Mouse (Mus musculus): ENCODE data around the gene Catsper1. TPM values are rescaled to one million over a fixed set of nuclear protein-coding genes. Genes with fewer than 3 reads are reported as not detected.
A peak's percentile ranks its signal among the peaks of the same experiment; 100 is the strongest.

Catsper1 gene
- polyA plus RNA-seq, 1 experiment from 2014 or later = not detected

DNA sequence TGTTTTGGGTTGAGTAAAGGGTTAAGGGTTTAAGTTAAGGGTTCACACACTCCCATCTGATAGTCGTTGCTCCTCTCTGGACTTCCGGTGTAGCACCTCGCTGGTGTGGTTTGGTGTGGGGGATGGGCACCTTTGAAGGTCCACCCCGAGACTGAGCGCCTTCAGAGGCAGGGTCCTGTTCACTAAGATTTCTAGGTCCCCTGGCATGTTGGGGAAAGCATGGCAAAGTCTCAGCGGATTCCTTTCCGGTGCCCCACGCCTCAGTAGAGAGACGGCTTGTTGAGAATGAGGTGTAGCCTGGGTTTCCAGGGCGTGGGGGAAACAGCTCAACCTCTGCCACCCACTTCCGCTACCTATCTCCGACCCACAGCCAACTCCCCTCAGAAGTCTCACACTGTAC lies 54.1 kb downstream of the Catsper1 start:
- peak overlapping the region; percentile 86 for H3K4me2 ChIP-seq (replicated peaks; ENCODE audit: low read depth, low read length)

DNA sequence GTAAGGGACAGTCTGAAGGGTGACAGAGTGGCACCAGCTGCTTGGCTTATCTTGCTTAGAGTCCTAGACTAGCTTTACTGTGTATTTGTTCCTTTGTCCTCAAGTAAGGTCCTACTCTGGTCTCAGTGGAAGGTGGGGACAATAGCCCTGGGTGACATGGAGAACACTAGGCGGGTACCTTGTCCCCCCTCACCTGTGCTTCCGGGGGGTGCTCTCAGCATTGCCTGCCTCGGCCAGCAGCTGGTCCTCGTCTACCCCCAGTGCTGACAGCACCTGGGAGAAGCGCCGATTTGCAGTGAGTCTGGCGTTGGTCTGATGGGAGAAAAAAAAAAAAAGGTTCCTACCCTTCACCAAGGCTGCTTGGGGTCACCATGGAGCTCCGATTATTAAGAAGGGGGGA lies 54.9 kb downstream of the Catsper1 start:
- Histone ChIP-seq H3K4me2 (replicated peaks; ENCODE audit: low read depth, low read length) (peak overlapping the region; percentile 86), H3K27me3 (ENCODE audit: insufficient read depth, low read length) (no peaks in the 10 kb centered on the region), H3K27ac (ENCODE audit: low read length) (peak overlapping the region; percentile 91), H3K9ac (replicated peaks; ENCODE audit: low read length) (peak overlapping the region; percentile 84), H3K4me1 (ENCODE audit: insufficient read depth, low read length) (peaks cover 29% of the 10 kb centered on the region), H3K9me3 (ENCODE audit: low read length) (no peaks in the 10 kb centered on the region), H3K4me3 (ENCODE audit: low read length) (peak overlapping the region; percentile 96), H3K36me3 (ENCODE audit: insufficient read depth, low read length) (no peaks in the 10 kb centered on the region)
- 56% methylated on average over 8 of the region's 8 CpGs for WGBS
- ATAC-seq (ENCODE audit: low FRiP score, low TSS enrichment) = no peak

More for the DNA sequence above, 54.1 kb downstream of the Catsper1 start:
- H3K27me3 ChIP-seq (ENCODE audit: insufficient read depth, low read length) = no peaks in the 10 kb centered on the region
- H3K9me3 ChIP-seq (ENCODE audit: low read length) = no peaks in the 10 kb centered on the region
- ATAC-seq (ENCODE audit: low FRiP score, low TSS enrichment) = no peak; the same call in 1 of the 2 replicates
- peaks cover 5% of the 10 kb centered on the region for H3K36me3 ChIP-seq (ENCODE audit: insufficient read depth, low read length)
- H3K27ac ChIP-seq (ENCODE audit: low read length) = peak overlapping the region; percentile 91
- peaks cover 29% of the 10 kb centered on the region for H3K4me1 ChIP-seq (ENCODE audit: insufficient read depth, low read length)
- peak overlapping the region; percentile 96 for H3K4me3 ChIP-seq (ENCODE audit: low read length)
- 14% methylated on average over 12 of the region's 12 CpGs for WGBS
- H3K9ac ChIP-seq (replicated peaks; ENCODE audit: low read length) = peak overlapping the region; percentile 84

DNA sequence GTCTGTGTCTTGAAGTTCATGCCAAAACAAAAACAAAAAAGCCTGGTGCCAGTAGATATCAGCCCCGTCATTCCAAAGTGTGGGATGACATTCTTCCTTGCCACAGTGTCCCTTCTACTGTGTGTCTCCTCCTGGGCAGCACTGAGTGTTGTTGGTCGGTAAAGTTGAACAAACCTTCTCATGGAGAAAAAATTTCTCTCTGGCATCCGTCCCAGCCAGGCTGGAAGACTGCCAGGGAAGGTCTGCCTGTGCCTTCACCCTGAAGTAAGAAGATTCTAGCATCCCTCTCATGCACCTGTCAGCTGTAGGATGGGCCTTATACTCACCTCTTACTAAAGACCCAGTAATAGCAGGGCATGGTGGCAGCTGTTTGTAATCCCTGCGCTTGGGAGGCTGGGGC lies 57.4 kb downstream of the Catsper1 start:
- H3K27me3 ChIP-seq (ENCODE audit: insufficient read depth, low read length) = no peaks in the 10 kb centered on the region
- ATAC-seq (ENCODE audit: low FRiP score, low TSS enrichment) = no peak
- H3K9me3 ChIP-seq (ENCODE audit: low read length) = no peaks in the 10 kb centered on the region
- no peak overlapping the region for H3K4me2 ChIP-seq (replicated peaks; ENCODE audit: low read depth, low read length)
- H3K4me3 ChIP-seq (ENCODE audit: low read length) = no peak overlapping the region
- WGBS = 59% methylated on average over 4 of the region's 4 CpGs
- peaks cover 14% of the 10 kb centered on the region for H3K4me1 ChIP-seq (ENCODE audit: insufficient read depth, low read length)
- no peak overlapping the region for H3K27ac ChIP-seq (ENCODE audit: low read length)
- no peak overlapping the region for H3K9ac ChIP-seq (replicated peaks; ENCODE audit: low read length)
- no peaks in the 10 kb centered on the region for H3K36me3 ChIP-seq (ENCODE audit: insufficient read depth, low read length)

Other genes starting within 250 kb of the Catsper1 start
- 122 and 127 TPM in 2 replicates for gene Yif1a, start 247.2 kb upstream of the Catsper1 start, polyA plus RNA-seq (2015; fragmentation: Nextera tagmentation; extraction: Ambion mirVana)
- gene Cnih2, start 237.2 kb upstream of the Catsper1 start, polyA plus RNA-seq (2015; fragmentation: Nextera tagmentation; extraction: Ambion mirVana) = 10.8 and 14.0 TPM in 2 replicates
- gene Rab1b, start 228.7 kb upstream of the Catsper1 start, polyA plus RNA-seq (2015; fragmentation: Nextera tagmentation; extraction: Ambion mirVana) = 306 and 315 TPM in 2 replicates
- 25.1 and 27.4 TPM in 2 replicates for gene Klc2, start 217.2 kb upstream of the Catsper1 start, polyA plus RNA-seq (2015; fragmentation: Nextera tagmentation; extraction: Ambion mirVana)
- 23.8 and 27.7 TPM in 2 replicates for gene Pacs1, start 62.6 kb upstream of the Catsper1 start, polyA plus RNA-seq (2015; fragmentation: Nextera tagmentation; extraction: Ambion mirVana)
- gene Sf3b2, start 40.3 kb upstream of the Catsper1 start, polyA plus RNA-seq (2015; fragmentation: Nextera tagmentation; extraction: Ambion mirVana) = 344 and 387 TPM in 2 replicates
- 3.2 and 4.2 TPM in 2 replicates for gene Gal3st3, start 37.4 kb upstream of the Catsper1 start, polyA plus RNA-seq (2015; fragmentation: Nextera tagmentation; extraction: Ambion mirVana)
- gene Cst6, start 13.8 kb downstream of the Catsper1 start, polyA plus RNA-seq (2015; fragmentation: Nextera tagmentation; extraction: Ambion mirVana) = 0.58 TPM in 1 of 2 replicates, not detected in the other
- 61.7 and 62.2 TPM in 2 replicates for gene Eif1ad, start 31.0 kb downstream of the Catsper1 start, polyA plus RNA-seq (2015; fragmentation: Nextera tagmentation; extraction: Ambion mirVana)
- gene Banf1, start 31.4 kb downstream of the Catsper1 start, polyA plus RNA-seq (2015; fragmentation: Nextera tagmentation; extraction: Ambion mirVana) = 453 and 487 TPM in 2 replicates
- gene Sart1, start 53.0 kb downstream of the Catsper1 start, polyA plus RNA-seq (2015; fragmentation: Nextera tagmentation; extraction: Ambion mirVana) = 75.3 and 92.2 TPM in 2 replicates
- 0.41 TPM in 1 of 2 replicates, not detected in the other for gene Tsga10ip, start 66.8 kb downstream of the Catsper1 start, polyA plus RNA-seq (2015; fragmentation: Nextera tagmentation; extraction: Ambion mirVana)
- gene Drap1, start 89.2 kb downstream of the Catsper1 start, polyA plus RNA-seq (2015; fragmentation: Nextera tagmentation; extraction: Ambion mirVana) = 226 and 236 TPM in 2 replicates
- gene AI837181, start 89.4 kb downstream of the Catsper1 start, polyA plus RNA-seq (2015; fragmentation: Nextera tagmentation; extraction: Ambion mirVana) = 24.0 and 50.8 TPM in 2 replicates
- 0.54 TPM in 1 of 2 replicates, not detected in the other for gene Fosl1, start 111.8 kb downstream of the Catsper1 start, polyA plus RNA-seq (2015; fragmentation: Nextera tagmentation; extraction: Ambion mirVana)
- gene Ccdc85b, start 122.2 kb downstream of the Catsper1 start, polyA plus RNA-seq (2015; fragmentation: Nextera tagmentation; extraction: Ambion mirVana) = 7.8 and 8.6 TPM in 2 replicates
- 129 and 138 TPM in 2 replicates for gene Fibp, start 124.9 kb downstream of the Catsper1 start, polyA plus RNA-seq (2015; fragmentation: Nextera tagmentation; extraction: Ambion mirVana)
- gene Ctsw, start 132.8 kb downstream of the Catsper1 start, polyA plus RNA-seq (2015; fragmentation: Nextera tagmentation; extraction: Ambion mirVana) = 1.9 and 2.1 TPM in 2 replicates
- gene Efemp2, start 138.2 kb downstream of the Catsper1 start, polyA plus RNA-seq (2015; fragmentation: Nextera tagmentation; extraction: Ambion mirVana) = 197 and 208 TPM in 2 replicates
- 44.2 and 50.5 TPM in 2 replicates for gene Mus81, start 152.7 kb downstream of the Catsper1 start, polyA plus RNA-seq (2015; fragmentation: Nextera tagmentation; extraction: Ambion mirVana)
- gene Cfl1, start 154.7 kb downstream of the Catsper1 start, polyA plus RNA-seq (2015; fragmentation: Nextera tagmentation; extraction: Ambion mirVana) = 2,772 and 2,914 TPM in 2 replicates
- gene 1700020D05Rik, start 168.0 kb downstream of the Catsper1 start, polyA plus RNA-seq (2015; fragmentation: Nextera tagmentation; extraction: Ambion mirVana) = not detected in 2 replicates
- 9.9 and 10.6 TPM in 2 replicates for gene Snx32, start 174.8 kb downstream of the Catsper1 start, polyA plus RNA-seq (2015; fragmentation: Nextera tagmentation; extraction: Ambion mirVana)
- 17.2 and 18.9 TPM in 2 replicates for gene Ovol1, start 224.9 kb downstream of the Catsper1 start, polyA plus RNA-seq (2015; fragmentation: Nextera tagmentation; extraction: Ambion mirVana)
- 10.9 and 11.5 TPM in 2 replicates for gene Ap5b1, start 232.3 kb downstream of the Catsper1 start, polyA plus RNA-seq (2015; fragmentation: Nextera tagmentation; extraction: Ambion mirVana)

Measured in kidney, embryonic 16.5 days (tissue).